Mouse (Mus musculus): ENCODE measurements around the gene Mrps18c. TPM values are rescaled to one million over a fixed set of nuclear protein-coding genes. Genes with fewer than 3 reads are reported as not detected.

Gene Mrps18c
- polyA plus RNA-seq (2012; rRNA removed) = 78.8 and 90.5 TPM in 2 replicates

DNA sequence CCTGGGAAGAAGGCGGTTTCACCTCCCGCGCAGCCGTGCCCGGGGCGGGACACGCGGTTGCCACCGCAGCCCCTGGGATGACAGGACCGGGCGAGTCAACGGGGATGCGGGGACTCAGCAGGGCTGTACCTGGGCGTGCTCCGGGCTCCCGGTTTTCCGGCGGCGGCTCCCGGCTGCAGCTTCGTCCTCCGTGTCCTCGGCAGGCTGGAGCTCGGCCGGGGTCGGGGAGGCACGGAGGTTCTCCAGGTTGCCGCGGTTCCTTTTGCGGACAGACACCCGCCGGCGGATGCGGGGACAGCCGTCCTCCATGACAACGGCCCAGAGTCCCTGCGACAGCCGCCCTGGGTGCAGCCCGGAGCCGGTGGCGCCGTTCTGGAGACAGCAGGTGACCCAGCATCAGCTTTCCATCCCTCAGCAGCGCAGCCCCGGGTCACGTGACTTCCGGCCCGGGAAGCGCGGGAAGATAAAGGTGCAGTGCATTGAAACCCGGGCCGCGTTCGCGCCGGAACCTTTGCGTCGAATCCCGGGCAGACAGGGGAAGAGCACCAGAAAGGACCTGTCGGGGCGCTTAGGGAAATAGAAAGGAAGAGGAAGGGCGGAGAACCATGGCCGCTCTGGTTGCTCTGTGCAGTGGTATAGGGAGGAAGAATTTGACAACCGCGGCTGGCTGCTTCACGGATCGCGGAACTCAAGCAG is at the start of gene Mrps18c, which contains the start of gene Helq:
Mrps18c (plus strand) TSS at position 463 of the 696 bp plus-strand sequence.
Helq (minus strand) TSS at position 434 of the 696 bp plus-strand sequence.

DNA sequence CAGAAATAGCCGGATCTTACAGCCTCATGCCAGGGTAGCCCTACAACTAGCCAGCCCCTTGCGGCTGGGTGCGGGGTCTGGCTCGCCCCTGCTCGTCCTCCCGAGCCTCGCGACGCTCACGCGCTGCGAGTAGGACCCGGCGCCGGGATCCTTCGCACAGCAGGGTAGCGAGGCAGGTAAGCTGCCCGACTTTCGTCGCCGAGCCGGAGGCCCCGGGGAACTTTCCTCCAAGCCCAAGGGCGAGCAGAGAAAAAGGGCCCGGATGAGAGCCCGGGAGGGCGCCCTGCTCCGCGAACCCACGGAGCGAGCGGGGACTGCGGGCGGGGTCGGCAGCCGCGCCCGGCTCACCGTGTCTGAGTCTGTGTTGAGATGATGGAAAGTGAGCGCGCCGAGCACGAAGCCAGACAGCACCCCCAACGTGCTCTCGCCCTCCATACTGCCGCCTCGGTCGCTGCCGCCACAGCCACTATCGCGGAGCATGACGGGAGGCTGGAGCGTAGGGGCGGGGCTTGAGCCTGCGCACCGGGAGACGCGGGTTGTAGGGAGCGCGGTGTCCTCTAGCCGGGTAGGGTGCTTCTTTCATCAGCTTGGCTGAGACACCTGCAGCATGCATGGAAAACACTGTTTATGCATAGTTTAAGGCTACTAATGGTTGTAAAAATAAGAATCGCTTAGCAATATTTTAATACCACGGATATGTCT is 22.2 kb downstream of the Mrps18c start, which contains the start of gene Abraxas1:
Abraxas1 (minus strand) TSS at position 483 of the 702 bp plus-strand sequence.

DNA sequence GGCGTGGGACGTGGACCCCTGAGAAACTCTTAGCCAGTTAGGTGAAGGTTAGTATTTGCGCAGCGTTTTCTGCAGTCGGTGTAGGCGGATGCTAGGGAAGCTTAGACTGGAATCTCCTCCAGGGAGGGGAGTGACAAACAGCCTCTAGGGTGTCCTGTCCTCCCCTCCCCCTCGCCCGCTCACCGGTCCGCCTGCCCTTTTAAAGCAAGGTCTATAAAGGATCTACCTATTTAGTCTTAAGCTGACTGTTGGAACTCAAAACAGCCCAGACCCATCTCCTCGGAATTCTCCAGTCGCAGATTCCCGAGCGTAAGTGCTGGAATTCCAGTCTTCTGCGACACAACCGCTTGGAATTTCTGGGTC is 47.0 kb downstream of the Mrps18c start, which contains the start of gene Gpat3:
Gpat3 (plus strand) TSS at position 229 of the 363 bp plus-strand sequence.

Other genes starting within 250 kb of the Mrps18c start
- gene Plac8, start 226.4 kb upstream of the Mrps18c start, polyA plus RNA-seq (2012; rRNA removed) = 7.4 and 10.4 TPM in 2 replicates
- gene Coq2, start 123.5 kb upstream of the Mrps18c start, polyA plus RNA-seq (2012; rRNA removed) = 79.1 and 83.1 TPM in 2 replicates
- 1.3 and 1.4 TPM in 2 replicates for gene Hpse, start 78.9 kb upstream of the Mrps18c start, polyA plus RNA-seq (2012; rRNA removed)
- gene Helq, start within 50 bp of the Mrps18c start, polyA plus RNA-seq (2012; rRNA removed) = 35.1 and 40.7 TPM in 2 replicates
- 12.2 and 20.3 TPM in 2 replicates for gene Abraxas1, start 22.3 kb downstream of the Mrps18c start, polyA plus RNA-seq (2012; rRNA removed)
- 0.42 and 0.53 TPM in 2 replicates for gene Gpat3, start 47.1 kb downstream of the Mrps18c start, polyA plus RNA-seq (2012; rRNA removed)

Measured in central nervous system, embryonic 11.5 days (tissue).